Mouse (Mus musculus): ENCODE measurements at regions not wholly inside any gene's neighbourhood (a gene's known extent, or its start where the extent isn't known, plus 50 kb on each side); places are given as distances from the start of the nearest gene placed in this dataset.

GRCm38 (mm10) chr12:79912281-79913063, 200.3 kb downstream of the Zfp36l1 start:
- DNase-seq (ENCODE audit: low spot score): peak; percentile 46

GRCm38 (mm10) chr12:79910884-79911759, 201.7 kb downstream of the Zfp36l1 start:
- DNase-seq (ENCODE audit: low spot score): no peak

DNA sequence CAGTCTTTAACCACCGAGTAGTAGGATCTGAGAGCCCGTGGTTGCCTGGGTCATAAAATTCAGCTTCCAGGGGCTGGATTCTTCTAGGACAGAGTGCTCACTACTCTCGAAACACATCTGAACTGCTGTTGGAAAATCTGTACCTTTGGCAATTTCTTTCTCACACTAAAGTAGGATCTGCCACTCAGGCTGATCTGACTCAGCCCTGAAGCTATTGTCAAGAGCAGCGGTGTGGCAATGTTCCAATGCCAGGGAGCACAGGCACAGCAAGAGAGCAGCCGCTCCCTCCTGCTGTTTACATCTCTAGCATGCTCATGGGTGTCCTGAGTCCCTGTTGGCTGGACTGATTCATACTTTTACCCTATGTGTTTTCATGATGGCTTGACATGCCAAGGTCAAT, 205.2 kb downstream of the Zfp36l1 start:
- DNase-seq (ENCODE audit: low spot score): peak; percentile 83

DNA sequence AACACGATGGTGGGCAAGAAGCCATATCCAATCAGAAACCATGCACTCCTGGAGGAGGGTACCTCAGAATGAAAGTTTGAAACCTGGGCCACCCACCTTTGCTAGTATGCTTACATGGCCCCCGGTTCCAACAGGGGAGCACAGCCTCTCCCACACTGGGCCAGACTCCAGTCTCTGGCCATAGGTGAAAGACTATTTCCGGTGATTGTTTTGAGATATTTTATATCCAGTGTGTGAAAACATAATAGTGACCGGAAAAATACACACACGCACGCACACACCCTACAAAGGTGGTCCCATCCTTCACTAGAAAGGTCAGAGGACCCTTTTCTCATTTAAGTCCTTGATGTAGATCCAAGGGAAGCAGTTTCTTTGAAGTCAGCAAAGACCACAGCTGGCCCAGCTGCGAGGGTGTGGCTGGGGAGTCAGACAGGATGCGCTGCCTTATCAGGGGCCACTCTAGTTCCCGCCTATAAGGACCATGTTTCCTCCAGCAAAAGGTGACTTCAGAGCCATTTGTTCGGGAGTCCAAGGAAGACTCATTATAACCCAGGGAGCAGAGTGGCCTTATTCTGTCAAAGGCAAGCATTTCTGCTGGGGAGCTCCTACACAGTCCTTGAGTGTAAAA, 206.0 kb downstream of the Zfp36l1 start:
- DNase-seq (ENCODE audit: low spot score): no peak

DNA sequence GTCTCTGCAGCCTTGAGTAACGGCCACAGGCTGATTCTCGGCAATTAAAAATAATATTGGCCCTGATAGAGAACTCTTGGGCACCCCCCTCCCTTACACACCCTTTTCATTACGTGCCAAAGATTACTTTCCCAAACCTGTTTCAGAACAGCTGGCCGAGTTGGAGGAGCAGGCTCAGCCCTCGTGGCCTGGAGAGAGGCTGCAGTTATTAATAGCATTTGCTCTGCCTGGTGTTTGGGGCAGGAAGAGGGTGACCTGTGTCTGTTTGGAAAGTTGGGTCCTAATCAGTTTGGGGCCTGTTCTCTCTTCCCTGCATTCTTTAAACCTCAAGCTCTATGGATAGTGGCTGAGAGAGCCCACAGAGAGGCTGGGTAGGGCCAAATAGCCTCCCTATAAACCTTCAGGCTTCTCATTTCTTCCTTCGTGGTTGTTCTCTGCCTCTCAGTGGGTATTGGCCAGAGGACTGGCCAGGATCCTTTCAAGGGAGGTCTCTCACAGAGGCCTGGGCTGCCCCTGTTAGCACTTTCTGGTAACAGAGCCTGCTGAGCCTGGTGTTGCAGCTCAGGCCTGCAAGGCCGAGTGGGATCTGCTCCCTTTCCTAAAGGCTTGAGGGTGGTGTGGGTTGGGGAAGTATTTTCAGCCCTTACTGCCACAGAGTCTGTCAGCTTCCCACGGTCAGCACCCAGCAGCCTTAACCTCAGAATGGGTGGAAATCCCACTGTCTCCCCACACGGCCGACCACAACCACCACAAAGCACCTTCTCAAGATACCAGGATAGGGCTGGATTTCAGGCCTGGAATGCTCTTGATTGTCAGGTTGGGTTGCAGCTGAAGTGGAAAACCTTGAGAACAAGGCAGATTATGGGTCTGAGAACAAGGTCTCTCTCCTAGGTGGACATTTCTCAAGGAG, 206.7 kb downstream of the Zfp36l1 start:
- peak; percentile 74 for DNase-seq (ENCODE audit: low spot score)

GRCm38 (mm10) chr12:79904913-79905549, 207.8 kb downstream of the Zfp36l1 start:
- DNase-seq (ENCODE audit: low spot score): peak; percentile 88

GRCm38 (mm10) chr12:79902761-79903160, 210.1 kb downstream of the Zfp36l1 start:
- DNase-seq (ENCODE audit: low spot score): no peak

DNA sequence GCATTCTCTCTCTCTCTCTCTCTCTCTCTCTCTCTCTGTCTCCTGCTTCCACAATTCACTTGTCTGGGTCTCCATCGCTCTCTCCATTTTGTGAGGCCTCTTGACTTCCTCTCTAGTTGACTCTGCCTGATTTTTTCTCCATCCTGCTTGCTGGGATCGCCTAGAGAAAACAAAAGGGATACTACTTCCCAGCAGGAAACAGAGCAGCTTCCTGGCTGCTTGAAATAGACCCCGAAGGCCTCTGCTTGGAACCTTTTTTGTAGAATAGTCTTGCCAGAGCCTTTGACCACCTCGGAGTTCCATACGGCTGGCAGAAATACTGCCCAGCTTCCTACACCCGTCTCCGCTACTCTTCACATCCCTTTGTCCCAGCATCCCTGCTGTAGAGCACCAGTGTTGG, 210.7 kb downstream of the Zfp36l1 start:
- DNase-seq (ENCODE audit: low spot score): no peak

DNA sequence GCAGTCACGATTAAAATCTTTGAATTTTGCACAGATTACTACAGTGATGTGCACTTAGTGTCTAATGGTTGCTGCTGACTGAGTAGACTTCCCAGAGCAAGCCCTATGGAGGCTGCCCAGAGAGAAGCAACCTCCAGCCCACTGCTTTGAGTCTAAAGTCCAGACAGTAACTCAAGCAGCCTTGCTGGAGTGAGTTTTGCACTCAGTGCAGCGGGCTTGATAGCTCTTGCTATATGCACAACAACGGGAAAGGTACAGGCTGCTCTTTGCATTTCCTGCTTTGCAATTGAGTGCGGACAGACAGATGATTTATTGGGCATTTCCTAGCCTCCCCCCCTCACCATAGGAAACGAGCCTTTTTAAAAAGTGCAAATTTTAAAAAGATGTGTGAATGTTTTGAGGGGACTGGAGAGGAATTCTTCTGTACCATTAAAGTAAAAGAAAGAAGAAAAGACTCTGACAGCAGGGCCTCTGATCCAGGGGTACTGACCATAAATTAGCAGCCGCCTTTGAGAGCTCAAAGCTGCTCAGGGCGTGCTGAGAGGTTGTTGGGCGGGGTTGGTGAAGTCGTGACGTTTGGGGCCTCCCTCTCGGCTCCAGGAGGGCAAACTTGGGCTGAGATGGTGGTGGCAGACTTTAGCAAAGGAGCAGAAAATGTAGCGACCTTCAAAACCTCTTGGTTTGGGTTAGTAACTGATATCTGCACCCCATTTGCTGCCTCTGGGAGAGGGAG, 214.4 kb downstream of the Zfp36l1 start:
- DNase-seq (ENCODE audit: low spot score): no peak

- DNase-seq (ENCODE audit: low spot score): peak; percentile 59
These were observed 216.8 kb downstream of the Zfp36l1 start for GRCm38 (mm10) chr12:79895975-79896374.

DNA sequence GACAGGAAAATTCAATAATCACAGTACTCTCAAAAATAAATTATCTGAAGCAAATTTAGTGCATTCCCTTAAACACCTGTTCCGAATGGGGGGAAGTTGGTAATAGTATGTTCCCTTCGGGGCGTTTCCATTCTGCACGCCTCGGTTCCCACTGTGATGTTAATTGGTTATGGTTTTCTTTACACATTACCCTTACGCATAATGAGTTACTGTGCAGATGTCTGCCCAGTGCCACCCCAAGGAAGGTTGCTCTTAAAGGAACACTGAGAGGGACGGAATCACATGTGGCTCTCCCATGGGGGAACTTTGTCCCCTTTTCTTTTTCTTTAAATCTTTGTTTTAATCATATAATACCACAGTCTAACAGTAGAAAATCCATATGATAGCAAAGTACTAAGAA, 217.5 kb downstream of the Zfp36l1 start:
- no peak for DNase-seq (ENCODE audit: low spot score)

DNA sequence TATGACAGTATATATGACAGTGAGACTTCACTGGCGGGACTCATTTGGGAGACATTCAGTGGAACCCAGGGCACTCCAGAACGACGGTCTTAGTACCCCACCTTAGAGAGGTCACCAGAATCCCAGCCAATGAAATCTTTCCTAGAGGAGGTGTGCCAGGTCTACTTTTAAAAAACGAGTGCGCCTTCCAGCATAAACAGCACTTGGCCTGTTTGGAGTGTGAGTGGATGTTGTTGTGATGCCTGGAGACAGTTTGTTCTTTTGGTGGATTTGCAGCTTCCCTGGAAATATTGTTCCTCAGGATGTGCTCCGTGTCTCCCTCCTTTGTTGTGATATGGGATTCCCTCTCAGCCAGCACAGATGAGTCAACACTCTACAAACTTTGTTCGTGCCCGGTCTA, 219.9 kb downstream of the Zfp36l1 start:
- DNase-seq (ENCODE audit: low spot score): no peak

- no peak for DNase-seq (ENCODE audit: low spot score)
These were observed 220.9 kb downstream of the Zfp36l1 start for GRCm38 (mm10) chr12:79891942-79892341.

DNA sequence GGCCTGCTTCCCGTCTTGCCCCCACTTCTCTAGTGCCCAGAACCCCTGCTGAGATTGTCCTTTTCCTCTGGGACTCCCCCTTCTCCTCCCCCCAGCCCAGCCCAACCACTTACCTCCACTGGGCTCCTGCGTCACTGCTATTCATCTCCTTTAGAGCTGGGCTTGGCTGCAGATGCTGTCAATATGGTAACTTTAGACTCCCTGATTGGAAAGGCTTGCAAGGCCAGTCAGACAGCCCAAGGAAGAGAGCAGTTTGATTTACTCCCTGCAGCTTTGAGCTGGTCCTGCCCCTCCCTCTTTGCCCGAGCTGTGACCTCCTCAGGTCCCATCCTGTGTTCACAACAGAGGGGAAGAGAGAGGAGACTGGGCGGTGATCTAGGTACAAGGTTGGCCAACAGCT, 221.9 kb downstream of the Zfp36l1 start:
- DNase-seq (ENCODE audit: low spot score): no peak

DNA sequence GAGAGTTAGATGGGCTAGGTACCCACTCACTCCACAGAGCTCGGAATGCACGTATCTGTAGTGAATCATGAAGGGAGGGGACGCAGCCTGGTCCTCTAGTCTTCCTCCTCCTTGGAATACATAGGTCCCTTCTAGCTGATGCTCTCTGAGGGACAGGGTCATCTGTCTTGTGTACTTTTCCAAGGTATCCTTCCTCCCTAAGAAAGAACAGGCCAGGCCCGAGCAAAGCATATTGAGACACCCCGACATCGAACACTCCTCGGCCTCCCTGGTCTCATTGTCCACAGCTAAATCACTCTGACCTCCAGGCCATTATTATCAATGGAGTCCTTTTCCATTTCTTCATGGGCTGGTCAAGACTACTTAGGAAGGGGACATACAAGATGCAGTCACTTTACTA, 222.5 kb downstream of the Zfp36l1 start:
- no peak for DNase-seq (ENCODE audit: low spot score)

GRCm38 (mm10) chr12:79888812-79889211, 224.0 kb downstream of the Zfp36l1 start:
- no peak for DNase-seq (ENCODE audit: low spot score)

- no peak for DNase-seq (ENCODE audit: low spot score)
These were observed 224.7 kb downstream of the Zfp36l1 start for GRCm38 (mm10) chr12:79888086-79888485.

DNA sequence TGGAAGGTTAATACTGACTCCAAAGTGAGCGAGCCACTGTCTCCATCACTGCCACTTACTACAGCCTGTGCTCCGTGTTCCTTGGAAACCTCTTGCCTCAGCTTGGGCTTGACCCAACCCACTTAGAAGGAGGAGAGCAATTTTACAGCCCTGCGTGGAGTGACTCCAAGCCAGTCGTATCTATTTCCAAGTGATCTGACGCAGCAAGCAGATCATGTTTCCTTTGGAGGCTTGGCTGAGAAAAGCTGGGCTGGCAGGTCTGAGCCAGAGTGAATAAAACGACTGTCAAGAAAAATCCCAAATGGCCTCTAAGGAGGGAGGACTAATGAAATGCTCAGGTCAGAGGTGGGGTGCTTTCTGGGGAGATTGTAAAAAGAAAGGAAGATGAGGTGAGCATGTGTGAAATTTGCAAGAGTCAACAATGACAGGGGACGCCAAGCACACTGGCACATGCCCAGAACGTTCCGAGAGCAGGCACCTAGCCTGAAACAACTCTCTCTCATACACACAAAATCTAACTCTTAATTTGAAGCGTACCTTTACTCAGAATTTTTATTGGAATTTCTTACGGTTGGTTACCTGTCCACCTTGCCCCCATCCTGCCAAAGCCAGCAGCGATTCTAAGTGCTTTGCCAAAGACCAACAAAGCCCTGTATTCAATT, 225.5 kb downstream of the Zfp36l1 start:
- peak; percentile 68 for DNase-seq (ENCODE audit: low spot score)

DNA sequence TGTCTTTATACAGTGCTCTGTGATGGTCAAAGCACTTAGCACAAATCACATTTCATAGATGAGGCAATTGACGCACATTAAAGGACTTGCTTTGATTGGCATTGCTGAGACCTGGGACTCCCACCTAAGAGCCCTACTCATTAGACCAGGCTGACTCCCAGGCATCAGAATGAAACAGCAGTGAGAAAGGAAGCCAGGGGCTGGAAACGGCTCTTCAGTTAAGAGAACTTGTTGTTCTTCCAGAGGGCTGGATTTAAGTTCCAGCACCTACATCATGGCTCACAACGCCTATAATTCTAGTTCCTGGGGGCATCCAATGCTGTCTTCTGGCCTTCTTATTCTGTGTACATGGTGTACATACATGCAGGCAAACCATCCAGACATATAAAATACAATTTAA, 226.3 kb downstream of the Zfp36l1 start:
- no peak for DNase-seq (ENCODE audit: low spot score)

GRCm38 (mm10) chr12:79885286-79885685, 227.5 kb downstream of the Zfp36l1 start:
- DNase-seq (ENCODE audit: low spot score): no peak
